Mouse (Mus musculus): ENCODE measurements around the gene Pde4b.

- TF ChIP-seq CTCF (IDR thresholded peaks at IDR 0.05; ENCODE audit: low read depth, low read length) (no peak), GATA1 (IDR thresholded peaks at IDR 0.05; ENCODE audit: borderline replicate concordance, low read length) (no peak), GATA2 (IDR thresholded peaks at IDR 0.05; ENCODE audit: borderline replicate concordance, low read depth, low read length) (no peak), POLR2AphosphoS5 (IDR thresholded peaks at IDR 0.05; ENCODE audit: insufficient replicate concordance, low read depth, low read length) (no peak)
Observed at GRCm38 (mm10) chr4:102172711-102173213, 85.4 kb downstream of the Pde4b start.
